Mouse (Mus musculus): ENCODE measurements around the gene Stard3. TPM values are rescaled to one million over a fixed set of nuclear protein-coding genes. Genes with fewer than 3 reads are reported as not detected.

Stard3 gene
- polyA plus RNA-seq, 1 experiment from 2014 or later: 52.5 TPM

- Histone ChIP-seq H3K4me2 (no peak overlapping the region), H3K9me3 (no peaks in the 10 kb centered on the region), H3K27ac (no peak overlapping the region), H3K4me1 (peaks cover 33% of the 10 kb centered on the region), H3K27me3 (peaks cover 50% of the 10 kb centered on the region), H3K4me3 (no peak overlapping the region), H3K9ac (no peak overlapping the region), H3K36me3 (peaks cover 10% of the 10 kb centered on the region)
- 71% methylated on average over 20 of the region's 20 CpGs for WGBS
- ATAC-seq (ENCODE audit: borderline replicate concordance, extremely low read depth, low FRiP score, low TSS enrichment): no peak
These were observed 26.0 kb downstream of the Stard3 start for GRCm38 (mm10) chr11:98384216-98384615.

DNA sequence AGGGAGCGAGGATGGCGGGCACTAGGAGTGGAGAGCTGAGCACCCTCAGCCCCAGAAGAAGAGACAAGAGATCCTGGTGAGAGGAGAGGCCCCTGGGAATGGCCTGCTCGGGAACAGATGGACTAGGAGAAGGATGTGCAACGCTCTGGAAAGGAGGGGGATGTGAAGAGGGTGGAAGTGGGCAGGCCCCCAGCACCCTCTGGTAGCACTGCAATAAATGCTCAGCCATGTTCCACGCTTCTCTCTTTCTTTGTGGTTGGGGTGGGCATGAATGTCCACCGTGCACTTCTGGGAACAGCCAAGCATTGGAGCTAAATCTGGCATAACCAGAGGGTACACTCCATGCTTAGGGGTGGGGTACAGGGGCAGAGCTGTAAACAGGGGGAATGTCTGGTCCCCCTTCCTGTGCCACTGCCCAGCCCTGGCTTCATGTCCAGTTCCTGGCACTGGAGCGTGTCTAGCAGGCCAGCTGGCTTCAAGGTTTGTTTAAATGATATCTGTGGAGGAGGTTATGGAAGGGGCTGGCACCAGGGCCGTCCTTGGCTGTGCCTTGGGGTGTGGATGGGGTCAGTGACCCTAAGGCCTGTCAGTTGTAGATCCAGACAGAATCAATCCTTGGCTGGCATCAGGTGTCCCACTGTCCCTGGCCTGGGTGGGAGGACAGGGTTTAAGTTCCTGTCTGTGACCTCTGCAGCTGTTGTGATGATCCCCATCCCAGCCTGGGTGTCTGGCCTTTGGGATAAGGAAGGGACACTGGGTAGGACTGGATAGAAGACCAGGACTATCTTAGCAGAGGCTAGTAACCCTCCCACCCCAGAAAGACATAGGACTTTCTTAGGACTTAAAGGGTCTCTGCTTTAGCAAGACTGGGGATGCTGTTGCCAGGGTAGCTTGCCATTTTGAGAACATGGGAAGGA is 26.8 kb downstream of the Stard3 start:
- H3K27ac ChIP-seq: no peak overlapping the region
- no peak overlapping the region for H3K4me3 ChIP-seq
- H3K4me2 ChIP-seq: no peak overlapping the region
- H3K9me3 ChIP-seq: no peaks in the 10 kb centered on the region
- H3K27me3 ChIP-seq: peaks cover 50% of the 10 kb centered on the region
- peaks cover 8% of the 10 kb centered on the region; the same call in 1 of the 2 replicates for H3K36me3 ChIP-seq
- no peak overlapping the region for H3K9ac ChIP-seq
- no peak for ATAC-seq (ENCODE audit: borderline replicate concordance, extremely low read depth, low FRiP score, low TSS enrichment)
- H3K4me1 ChIP-seq: peaks cover 28% of the 10 kb centered on the region
- 66% methylated on average over 8 of the region's 8 CpGs for WGBS

DNA sequence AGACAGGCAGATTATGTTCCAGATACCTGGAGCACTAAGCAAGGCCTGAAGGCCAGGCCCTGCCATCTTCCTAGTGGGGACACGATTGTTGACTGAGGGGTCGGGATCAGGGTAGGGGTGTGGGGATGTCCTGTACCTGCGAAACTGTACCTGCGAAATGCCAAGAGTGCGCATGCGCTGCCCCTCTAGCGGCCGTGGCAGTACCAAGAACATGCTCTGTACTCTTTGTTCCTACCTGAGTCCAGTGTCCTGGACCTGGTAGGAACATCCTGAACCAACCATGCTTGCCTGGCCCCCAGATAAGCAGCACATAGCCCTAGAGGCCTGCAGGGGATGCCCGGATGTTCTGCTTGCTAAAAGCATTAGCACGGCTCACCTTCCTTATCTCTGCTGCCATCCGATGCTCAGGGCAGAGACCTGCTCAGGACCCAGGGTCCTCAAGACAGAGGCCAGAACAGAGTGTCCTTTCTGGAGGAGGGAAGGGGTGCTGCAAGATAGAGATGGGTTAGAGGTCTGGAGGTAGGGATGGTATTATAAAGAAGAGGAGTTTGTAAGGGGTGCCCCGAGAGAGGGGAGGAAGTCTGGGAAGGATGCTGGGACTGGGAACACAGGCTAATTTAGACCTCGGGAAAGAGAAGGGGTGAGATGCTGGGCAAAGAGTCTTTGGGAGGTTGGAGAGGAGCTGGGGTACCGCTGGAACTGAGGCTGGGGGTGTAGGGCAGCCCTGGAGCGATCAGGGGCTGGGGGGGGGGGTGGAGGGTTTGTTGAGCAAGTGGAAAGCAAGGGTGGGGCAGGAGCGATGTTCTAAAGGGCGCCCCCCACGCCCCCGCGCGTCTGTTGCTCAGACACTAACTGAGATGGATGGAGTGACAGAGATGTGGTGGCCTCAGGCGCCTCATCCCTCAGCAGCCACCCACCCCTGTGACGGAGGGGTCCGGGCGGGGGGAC is 27.7 kb downstream of the Stard3 start, which contains the start of gene Pnmt:
TSS of gene Pnmt (plus strand) at position 813 of the 948 bp plus-strand sequence.
- Histone ChIP-seq H3K9ac (no peak within 1 kb of the TSS), H3K4me1 (peaks cover 28% of the 10 kb centered on the region), H3K4me2 (no peak within 1 kb of the TSS), H3K4me3 (no peak within 1 kb of the TSS), H3K27me3 (peaks cover 54% of the 10 kb centered on the region), H3K27ac (no peak within 1 kb of the TSS), H3K36me3 (0 out of 2 replicates have a peak, but pooled peaks cover under 1% of the 10 kb centered on the region), H3K9me3 (no peaks in the 10 kb centered on the region)
- WGBS: 38% methylated on average over 25 of the region's 25 CpGs
- no peak for ATAC-seq (ENCODE audit: borderline replicate concordance, extremely low read depth, low FRiP score, low TSS enrichment)

GRCm38 (mm10) chr11:98386596-98386995 is 28.4 kb downstream of the Stard3 start:
- Histone ChIP-seq H3K4me1 (peaks cover 31% of the 10 kb centered on the region), H3K9me3 (no peaks in the 10 kb centered on the region), H3K9ac (no peak overlapping the region), H3K36me3 (no peaks in the 10 kb centered on the region), H3K27me3 (peaks cover 54% of the 10 kb centered on the region), H3K4me3 (no peak overlapping the region), H3K4me2 (no peak overlapping the region), H3K27ac (no peak overlapping the region)
- ATAC-seq (ENCODE audit: borderline replicate concordance, extremely low read depth, low FRiP score, low TSS enrichment): no peak
- WGBS: 9% methylated on average over 24 of the region's 24 CpGs

- H3K9me3 ChIP-seq: no peaks in the 10 kb centered on the region
- no peak overlapping the region for H3K27ac ChIP-seq
- H3K27me3 ChIP-seq: peaks cover 54% of the 10 kb centered on the region
- WGBS: 33% methylated on average over 14 of the region's 14 CpGs
- H3K36me3 ChIP-seq: no peaks in the 10 kb centered on the region
- peaks cover 36% of the 10 kb centered on the region for H3K4me1 ChIP-seq
- ATAC-seq (ENCODE audit: borderline replicate concordance, extremely low read depth, low FRiP score, low TSS enrichment): no peak
- no peak overlapping the region for H3K4me2 ChIP-seq
- H3K9ac ChIP-seq: no peak overlapping the region
- H3K4me3 ChIP-seq: no peak overlapping the region
These were observed 28.9 kb downstream of the Stard3 start for GRCm38 (mm10) chr11:98387056-98387577.

GRCm38 (mm10) chr11:98388282-98388681 is 30.1 kb downstream of the Stard3 start:
- no peak overlapping the region for H3K9ac ChIP-seq
- no peaks in the 10 kb centered on the region for H3K36me3 ChIP-seq
- no peaks in the 10 kb centered on the region for H3K9me3 ChIP-seq
- H3K4me3 ChIP-seq: no peak overlapping the region
- ATAC-seq (ENCODE audit: borderline replicate concordance, extremely low read depth, low FRiP score, low TSS enrichment): no peak
- peaks cover 54% of the 10 kb centered on the region for H3K27me3 ChIP-seq
- no peak overlapping the region for H3K27ac ChIP-seq
- no peak overlapping the region for H3K4me2 ChIP-seq
- H3K4me1 ChIP-seq: peaks cover 48% of the 10 kb centered on the region
- WGBS: 59% methylated on average over 10 of the region's 10 CpGs

- ATAC-seq (ENCODE audit: borderline replicate concordance, extremely low read depth, low FRiP score, low TSS enrichment): no peak
These were observed 31.1 kb downstream of the Stard3 start for GRCm38 (mm10) chr11:98389221-98389780.

DNA sequence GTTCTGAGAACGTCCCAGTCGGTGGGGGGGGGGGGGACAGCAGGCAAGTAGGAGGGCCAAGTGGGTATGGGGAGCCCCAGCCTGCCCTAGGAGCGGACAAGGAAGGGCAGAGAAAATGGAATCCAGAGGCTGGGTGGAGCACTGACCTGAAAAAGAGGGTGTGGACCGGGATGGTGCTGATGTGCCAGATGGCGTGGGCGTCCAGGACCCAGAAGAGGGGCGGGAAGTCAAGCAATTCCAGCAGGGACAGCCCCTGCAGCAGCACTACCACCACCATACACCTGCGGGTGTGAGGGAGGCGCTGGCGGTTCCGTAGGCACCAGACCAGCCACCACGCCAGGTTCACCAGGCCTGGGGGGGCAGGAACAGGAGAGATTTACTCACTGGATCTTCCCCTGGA is 32.0 kb downstream of the Stard3 start:
- Histone ChIP-seq H3K4me2 (no peak overlapping the region), H3K9ac (no peak overlapping the region), H3K4me3 (no peak overlapping the region), H3K27ac (no peak overlapping the region), H3K4me1 (peaks cover 66% of the 10 kb centered on the region), H3K27me3 (peaks cover 45% of the 10 kb centered on the region), H3K36me3 (no peaks in the 10 kb centered on the region), H3K9me3 (no peaks in the 10 kb centered on the region)
- WGBS: 72% methylated on average over 12 of the region's 12 CpGs
- no peak for ATAC-seq (ENCODE audit: borderline replicate concordance, extremely low read depth, low FRiP score, low TSS enrichment)

More at GRCm38 (mm10) chr11:98389221-98389780, 31.1 kb downstream of the Stard3 start:
- Histone ChIP-seq H3K4me2 (no peak overlapping the region), H3K4me1 (peaks cover 58% of the 10 kb centered on the region), H3K9me3 (no peaks in the 10 kb centered on the region), H3K27me3 (peaks cover 53% of the 10 kb centered on the region), H3K36me3 (no peaks in the 10 kb centered on the region), H3K27ac (no peak overlapping the region), H3K4me3 (no peak overlapping the region), H3K9ac (no peak overlapping the region)
- 20% methylated on average over 9 of the region's 9 CpGs for WGBS

- no peak for ATAC-seq (ENCODE audit: borderline replicate concordance, extremely low read depth, low FRiP score, low TSS enrichment)
- H3K4me1 ChIP-seq: peaks cover 63% of the 10 kb centered on the region
- no peak overlapping the region for H3K4me3 ChIP-seq
- H3K36me3 ChIP-seq: no peaks in the 10 kb centered on the region
- H3K4me2 ChIP-seq: no peak overlapping the region
- H3K27me3 ChIP-seq: peaks cover 26% of the 10 kb centered on the region
- no peaks in the 10 kb centered on the region for H3K9me3 ChIP-seq
- peak overlapping the region; percentile 78 for H3K27ac ChIP-seq
- H3K9ac ChIP-seq: no peak overlapping the region
- WGBS: 10% methylated on average over 7 of the region's 8 CpGs
These were observed 33.9 kb downstream of the Stard3 start for GRCm38 (mm10) chr11:98392034-98392433.

GRCm38 (mm10) chr11:98392645-98393044 is 34.5 kb downstream of the Stard3 start:
- Histone ChIP-seq H3K4me1 (peaks cover 58% of the 10 kb centered on the region), H3K9ac (no peak overlapping the region), H3K36me3 (no peaks in the 10 kb centered on the region), H3K9me3 (no peaks in the 10 kb centered on the region), H3K27ac (peak overlapping the region; percentile 78), H3K4me2 (no peak overlapping the region), H3K4me3 (no peak overlapping the region), H3K27me3 (peaks cover 20% of the 10 kb centered on the region)
- 41% methylated on average over 4 of the region's 4 CpGs for WGBS
- ATAC-seq (ENCODE audit: borderline replicate concordance, extremely low read depth, low FRiP score, low TSS enrichment): 0 out of 2 replicates have a peak, but pooled peaks have one; percentile 9

GRCm38 (mm10) chr11:98393317-98393716 is 35.1 kb downstream of the Stard3 start:
- peaks cover 13% of the 10 kb centered on the region; the same call in 1 of the 2 replicates for H3K27me3 ChIP-seq
- WGBS: 43% methylated on average over 6 of the region's 6 CpGs
- H3K4me1 ChIP-seq: peaks cover 51% of the 10 kb centered on the region
- H3K9me3 ChIP-seq: no peaks in the 10 kb centered on the region
- ATAC-seq (ENCODE audit: borderline replicate concordance, extremely low read depth, low FRiP score, low TSS enrichment): peak; percentile 55
- no peak overlapping the region for H3K4me3 ChIP-seq
- peak overlapping the region; percentile 78 for H3K27ac ChIP-seq
- H3K9ac ChIP-seq: no peak overlapping the region
- no peak overlapping the region for H3K4me2 ChIP-seq
- H3K36me3 ChIP-seq: no peaks in the 10 kb centered on the region

Measured in lung, embryonic 15.5 days (tissue).